Mouse (Mus musculus): Measurements from ENCODE around the gene Gmcl1.

Gene Gmcl1

DNA sequence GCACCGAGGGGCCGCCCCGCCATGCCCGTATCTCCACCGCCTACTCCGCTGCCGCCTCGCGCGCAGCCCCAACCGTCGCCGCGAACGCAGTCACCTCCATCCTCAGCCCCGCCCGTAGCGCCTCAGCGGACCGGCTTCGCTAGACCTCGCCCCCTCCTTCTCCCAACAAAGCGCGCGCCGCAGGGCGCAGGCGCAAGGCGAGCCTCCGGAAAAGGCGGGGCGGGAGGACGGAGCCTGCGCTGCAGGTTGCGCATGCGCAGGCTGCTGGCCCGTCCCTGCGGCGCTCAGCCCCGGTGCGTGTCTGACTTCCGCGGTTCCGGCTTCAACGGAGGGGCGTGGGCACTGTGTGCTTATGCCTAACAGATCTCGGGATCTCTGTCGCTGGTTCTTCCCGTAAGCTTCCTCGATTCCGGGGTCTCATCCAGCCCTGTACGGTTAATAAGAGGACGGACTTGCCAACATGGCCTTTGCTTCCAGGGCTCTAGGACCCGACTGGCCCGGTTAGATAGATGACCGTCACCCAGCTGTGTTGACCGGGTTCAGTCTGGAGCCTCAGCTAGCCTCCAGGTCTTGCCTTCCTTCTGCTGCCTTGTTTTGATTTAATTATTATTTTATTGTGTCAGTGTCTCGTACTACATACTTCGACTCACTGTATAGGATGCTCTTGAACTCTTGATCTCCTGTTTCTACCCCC is at the start of gene Gmcl1:
Gene Gmcl1 (minus strand): TSS at position 201 of the 694 bp plus-strand sequence.
- peak; percentile 99 for DNase-seq

DNA sequence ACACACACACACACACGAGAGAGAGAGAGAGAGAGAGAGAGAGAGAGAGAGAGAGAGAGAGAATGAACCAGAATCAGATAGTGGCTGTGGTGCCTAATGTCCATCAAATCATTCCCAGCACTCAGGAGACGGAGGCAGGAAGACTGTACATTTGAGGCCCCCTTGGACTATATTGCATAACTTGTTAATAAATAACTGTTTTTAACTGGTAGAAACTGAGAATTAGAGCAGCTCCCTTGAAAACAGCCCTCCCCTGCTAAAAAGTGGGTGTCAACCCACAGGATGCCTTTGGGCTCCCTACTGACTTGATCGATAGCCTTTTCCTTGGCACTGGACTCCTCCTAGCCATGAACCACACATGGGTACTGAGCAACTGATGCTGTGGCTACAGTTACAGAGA is 49.2 kb upstream of the Gmcl1 start:
- no peak for DNase-seq

DNA sequence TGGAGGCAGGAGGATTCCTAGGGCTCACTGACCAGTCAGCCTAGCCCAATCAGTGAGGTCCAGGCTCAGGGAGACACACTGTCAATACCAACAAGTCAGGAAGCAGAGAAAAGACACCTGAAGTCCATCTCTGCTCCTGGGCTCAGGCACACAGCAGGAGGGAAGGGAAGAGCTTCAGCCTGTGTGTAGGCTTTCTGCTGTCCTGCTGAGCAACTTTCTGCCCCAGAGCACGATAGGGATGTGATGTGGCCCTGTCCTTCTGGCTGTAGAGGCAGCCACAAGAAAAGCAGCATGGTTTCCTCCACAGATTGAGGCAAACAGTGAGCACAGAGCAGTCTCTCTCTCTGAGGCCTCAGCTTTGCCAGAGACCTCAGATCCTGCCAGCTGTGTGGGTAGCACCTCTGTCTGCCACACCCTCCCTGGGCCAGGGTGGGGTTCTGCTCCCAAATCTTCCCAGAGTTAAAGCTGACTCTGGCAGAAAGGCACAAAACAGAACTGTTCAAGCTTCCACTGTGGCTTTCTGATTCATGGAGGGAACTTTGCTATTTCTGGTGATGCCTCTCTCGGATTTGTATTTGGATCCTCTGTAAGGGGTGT is 48.3 kb upstream of the Gmcl1 start:
- no peak for DNase-seq

DNA sequence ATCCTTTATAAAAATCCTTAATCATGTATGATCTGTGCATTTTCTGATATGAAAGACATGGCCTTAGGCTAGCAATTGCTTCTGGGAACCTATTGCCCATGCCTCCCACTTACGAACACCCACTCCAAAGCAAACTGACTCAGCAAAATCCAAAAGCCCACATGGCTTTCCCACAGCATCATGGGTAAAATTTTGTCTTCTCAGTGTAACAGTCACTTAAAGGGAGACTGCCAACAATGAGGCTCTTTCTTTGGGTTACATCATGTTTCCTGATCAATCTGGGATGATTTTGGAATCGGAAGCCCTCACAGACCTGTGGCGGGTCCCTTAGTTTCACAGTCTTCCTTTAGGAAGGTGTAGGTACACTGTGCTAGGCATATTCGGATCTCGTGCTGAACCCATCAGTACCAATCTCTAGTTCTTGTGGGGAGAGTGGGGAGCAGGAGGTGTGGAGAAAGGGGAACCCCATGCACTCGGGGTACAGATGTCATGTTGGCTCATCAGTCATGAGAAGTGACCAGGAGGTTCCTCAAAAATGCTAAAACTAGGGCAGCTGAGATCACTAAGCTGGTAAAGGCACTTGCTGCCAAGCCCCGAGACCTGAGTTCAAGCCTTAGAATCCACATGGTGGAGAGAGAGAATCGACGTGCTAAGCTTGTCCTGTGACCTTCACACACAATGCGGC is 45.9 kb upstream of the Gmcl1 start:
- no peak for DNase-seq

DNA sequence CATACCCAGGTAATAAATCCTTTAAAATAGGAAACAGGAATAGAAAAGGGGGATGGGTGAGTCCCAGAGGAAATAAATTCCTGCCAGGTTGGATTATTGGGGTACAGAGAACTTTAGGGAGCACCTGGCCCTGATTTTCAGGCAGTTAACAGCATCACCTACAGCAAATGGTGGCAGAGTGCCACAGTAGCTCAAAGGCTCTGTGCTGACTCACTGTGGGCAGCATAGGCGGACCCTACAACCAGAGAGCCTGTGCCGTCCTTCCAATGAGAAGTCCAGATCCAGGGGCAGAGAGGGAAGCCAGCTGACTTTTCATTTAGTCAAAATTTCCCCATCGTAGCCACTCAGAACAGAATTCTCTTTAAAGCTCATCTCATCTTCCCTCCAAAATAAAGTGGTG is 44.0 kb upstream of the Gmcl1 start:
- no peak for DNase-seq

DNA sequence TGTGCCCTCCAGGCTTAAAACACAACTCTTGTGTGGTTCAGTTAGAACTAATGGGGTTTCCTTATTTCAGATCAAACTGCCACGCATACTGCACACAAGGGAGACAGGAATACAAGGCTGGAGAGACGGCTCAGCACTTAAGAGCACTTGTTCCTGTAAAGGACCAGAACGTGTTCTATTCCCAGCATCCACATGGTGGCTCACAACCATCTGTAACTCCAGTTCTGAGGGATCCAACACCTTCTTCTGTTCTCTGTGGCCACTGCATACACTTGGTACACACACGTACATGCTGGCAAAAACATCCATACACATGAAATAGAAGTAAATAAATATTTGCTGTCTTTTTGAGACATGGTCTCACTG is 43.5 kb upstream of the Gmcl1 start:
- no peak for DNase-seq

DNA sequence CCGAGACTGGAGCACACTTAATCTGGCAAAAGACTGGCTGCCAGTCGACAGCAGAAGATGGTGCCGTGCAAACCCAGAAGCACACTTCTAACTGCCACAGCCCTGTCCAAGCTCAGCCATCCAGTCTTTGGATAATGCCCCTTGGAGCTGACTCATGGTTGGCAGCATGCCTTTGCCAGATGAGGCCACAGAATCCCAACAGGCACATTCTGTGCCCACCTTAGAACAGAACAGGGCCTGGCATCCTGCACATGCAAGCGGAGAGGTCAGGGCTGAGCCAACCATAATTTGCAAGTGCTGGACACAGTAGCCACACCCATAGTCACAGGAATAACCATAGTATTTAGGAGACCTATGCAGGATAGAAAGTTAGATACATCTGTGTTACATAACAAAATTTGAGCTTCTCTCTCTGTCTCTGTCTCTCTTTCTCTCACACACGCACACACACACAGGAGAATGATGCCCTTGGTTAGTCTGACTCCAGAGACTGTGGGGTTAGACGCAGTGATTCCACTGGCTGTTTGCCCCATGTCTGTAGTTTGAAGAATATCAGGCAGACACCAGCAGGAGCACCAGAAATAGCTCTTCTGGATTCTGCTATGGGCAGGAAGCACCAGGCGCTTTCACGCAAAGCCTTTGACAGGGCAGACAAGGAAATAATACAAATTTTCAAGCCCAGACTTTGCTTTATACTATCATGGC is 43.0 kb upstream of the Gmcl1 start:
- DNase-seq, result no peak

DNA sequence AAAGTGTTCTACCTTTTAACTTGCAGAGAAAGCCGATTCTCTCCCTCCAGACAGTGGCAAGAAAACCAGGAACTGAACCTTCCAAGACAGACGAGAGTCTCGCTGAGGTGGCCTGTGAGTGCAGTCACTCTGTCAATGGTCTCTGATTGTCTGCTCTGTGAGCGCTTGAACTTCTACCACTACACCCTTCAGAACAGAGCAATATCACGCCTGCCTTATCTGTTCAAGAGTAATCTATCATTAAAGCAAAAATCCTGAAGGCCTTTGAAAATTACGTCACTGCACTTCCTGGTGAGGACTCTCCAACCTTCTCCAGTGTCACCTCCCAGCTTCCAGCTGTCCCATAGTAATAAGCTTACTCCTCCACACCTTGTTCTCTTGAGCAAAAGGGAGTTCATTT is 41.8 kb upstream of the Gmcl1 start:
- no peak for DNase-seq

DNA sequence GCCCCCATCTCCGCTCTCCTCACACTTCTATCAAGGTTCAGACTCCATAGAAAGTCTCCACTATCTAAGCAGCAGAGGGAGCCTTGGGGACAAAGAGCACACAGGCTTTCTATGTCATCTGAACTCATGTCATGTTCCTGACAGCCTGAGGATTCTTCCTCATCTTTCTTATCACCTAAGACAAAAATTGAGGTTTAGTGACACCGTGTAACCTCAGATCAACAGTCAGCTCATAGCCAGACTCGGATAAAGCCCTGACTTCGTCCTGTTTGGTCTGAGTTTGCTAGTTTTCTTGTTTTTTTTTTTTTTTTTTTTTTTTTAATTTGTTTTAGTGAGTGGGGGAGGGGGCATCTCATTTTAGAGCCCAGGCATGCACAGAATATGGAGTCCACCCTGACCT is 40.6 kb upstream of the Gmcl1 start:
- no peak for DNase-seq

DNA sequence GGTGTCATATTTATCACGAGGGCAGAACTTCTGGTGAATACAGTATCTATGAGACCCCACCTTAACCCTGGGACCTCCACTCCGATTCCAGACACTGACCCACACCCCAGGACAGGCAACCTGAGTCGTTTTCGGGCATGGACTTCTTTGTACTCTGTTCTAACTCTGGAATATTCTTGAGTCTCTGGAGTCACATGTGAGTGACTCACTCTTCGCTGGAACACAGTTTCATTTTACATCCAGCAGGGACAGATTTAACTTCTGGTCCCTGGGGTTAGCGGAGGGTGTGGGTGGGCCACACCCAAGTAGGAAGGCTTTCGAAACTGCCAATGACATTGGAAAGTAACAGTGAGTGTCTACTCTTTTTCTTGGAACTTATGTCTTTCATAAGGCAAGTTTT is 39.4 kb upstream of the Gmcl1 start:
- DNase-seq, result no peak

DNA sequence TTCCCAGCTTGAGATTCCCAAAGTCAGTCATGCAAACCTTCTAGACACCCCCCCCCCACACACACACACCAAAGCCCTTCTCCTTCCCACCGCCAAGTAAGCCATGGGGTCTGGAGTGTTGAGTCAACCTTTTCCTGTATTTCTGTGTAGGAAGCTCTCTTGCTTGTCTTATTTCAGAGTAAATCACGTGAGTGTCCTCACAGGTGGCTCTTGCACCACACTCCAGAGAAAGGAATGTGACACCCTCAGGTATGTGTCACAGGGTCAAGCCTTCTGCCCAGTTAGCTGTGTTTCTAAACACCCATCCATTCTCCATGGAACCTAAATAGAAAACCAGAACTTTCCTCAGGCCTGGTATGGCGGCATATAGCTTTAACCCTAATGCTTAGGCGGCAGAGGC is 35.8 kb upstream of the Gmcl1 start:
- DNase-seq, result no peak

DNA sequence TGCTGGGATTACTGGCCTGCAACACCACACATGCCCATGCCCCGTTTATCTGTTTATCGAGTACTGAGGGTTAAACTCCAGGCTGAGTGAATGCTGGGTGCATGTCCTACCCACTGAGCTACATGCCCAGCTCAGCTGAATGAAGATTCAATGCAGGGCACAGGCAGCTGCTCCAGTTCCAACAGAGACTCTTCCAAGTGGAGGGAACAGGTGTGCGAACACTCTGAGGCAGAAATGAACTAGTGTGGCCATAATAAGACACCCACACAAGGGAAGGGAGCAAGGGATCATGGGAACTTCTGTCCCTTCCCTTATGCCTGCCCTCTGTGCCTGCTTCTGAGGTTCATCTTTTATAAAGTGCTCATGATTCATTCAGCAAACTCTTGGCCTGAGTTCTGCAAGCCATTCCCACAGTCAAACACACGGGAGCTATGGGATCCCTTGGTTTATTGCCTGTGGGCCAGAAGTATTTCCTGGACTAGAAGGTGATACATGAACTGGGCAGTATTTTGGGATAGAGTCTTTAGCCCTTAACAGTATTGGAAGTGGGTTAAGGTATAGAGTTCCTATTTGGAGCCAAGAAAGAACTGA is 35.1 kb upstream of the Gmcl1 start:
- no peak for DNase-seq

DNA sequence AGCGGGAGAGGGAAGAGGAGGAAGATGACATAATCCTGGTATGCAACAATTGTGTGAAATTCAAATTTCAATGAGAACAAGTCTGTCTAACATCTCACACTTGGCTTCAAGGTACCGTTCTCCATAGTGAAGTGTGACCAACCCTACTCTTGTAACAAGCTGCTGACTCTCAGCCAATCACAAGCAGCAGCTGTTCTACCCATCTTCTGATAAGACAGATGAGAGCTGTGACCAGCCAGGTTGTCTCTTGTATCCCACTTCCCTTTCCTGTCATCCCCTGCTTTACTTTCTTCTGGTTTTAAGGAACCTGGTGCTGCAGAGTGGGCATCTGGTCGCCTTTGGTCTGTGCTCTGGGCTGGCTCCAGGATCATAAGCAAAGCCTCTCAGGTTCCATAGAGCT is 34.3 kb upstream of the Gmcl1 start:
- no peak for DNase-seq

DNA sequence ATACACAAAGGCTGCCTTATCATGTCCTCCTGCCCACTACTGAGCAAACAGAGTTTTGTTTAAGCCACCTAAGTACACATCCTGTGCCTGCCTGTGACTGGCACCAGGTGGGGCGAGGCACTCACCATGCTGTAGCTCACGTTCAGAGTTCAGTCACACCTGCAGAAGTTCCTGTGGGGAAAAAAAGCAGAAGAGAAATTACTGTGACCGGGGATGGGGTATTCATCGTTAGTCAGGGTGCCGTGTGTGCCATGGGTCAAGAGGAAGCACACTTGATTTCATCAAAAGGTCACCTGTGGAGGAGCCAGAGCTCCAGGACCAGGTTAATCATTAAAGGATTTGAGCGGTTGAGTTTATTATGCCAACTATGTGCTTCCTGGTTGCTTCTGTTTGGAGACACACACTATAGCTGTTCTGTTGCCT is 32.5 kb upstream of the Gmcl1 start:
- DNase-seq, result no peak

DNA sequence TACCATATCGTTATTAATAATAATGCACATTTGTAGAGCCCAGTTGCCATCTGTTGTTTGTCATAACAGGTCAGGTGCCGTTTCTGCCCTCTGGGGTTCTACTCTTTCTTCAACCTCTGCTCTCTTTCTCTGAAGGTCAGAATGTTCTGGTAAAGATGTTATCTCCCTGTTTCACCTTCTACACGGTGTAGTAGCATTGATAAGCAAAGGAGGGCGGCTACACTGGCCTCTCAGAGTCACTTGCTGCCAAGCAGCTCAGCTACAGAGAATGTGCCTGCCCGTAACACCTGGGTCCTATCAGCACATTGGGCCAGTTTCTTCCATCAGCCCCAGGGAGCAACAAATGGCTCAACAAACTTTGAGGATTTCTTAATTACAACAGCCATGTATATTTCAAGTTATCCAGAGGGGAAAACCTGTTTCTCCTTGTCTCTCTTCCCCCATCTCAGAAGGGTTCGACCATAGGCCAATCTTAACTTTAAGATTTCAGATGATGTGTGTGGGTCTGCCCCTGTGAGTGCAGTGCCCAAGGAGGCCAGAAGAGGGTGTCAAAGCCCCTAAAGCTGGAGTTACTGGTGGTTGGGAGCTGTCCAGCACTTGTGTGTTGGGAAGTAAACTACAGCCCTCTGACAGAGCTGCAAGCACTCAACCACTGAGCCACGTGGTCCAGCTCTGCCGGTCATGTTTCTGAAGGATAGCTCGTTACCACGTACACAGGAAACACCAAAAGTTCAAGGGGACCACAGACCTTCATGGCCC is 21.1 kb upstream of the Gmcl1 start:
- DNase-seq, result no peak

DNA sequence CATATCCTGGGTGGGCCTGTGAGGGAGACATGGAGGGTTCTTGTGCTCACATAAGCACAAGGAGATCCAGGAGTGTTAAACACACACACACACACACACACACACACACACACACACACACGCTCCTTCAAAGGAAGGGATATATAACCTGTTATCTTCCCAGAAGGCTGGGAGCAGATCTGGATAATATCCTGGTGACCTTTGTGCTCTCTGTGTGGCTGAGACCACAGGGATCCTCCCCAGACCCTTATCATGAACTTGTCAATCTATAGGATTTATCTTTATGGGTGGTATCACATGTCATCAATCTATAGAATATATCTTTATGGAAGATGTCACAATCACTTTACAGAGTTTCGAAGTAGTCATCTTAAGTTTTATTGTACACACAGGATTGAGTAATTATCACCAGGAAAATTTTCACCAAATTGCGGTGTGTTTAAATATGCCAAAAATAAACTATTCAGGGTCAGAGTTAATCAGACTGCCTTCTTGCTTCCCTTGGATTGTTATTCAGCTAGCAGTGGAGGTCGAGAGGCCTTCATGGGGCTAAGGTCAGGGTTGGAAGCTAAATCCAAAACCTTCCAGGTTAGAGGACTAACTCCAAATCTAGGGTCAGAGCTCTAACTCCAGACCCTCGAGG is 19.8 kb upstream of the Gmcl1 start:
- no peak for DNase-seq

DNA sequence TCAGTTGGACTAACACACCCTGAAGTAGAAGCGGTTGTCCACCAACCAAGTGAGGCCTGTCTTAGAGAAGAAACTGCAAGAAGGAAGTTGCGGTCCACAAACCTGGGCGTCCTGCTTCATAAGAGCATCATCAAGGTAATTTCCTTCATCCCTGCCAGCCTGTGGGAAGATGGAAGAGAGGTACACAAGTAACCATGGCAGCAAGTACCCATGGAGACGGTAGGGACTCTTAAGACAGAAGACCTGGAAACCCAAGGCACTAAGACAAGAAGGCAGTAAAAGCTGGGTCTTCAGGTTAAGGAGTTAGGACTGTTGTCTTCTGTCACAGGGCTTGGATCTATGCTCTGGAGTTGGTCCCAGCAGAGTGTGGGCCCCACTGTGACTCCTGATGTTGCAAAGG is 17.8 kb upstream of the Gmcl1 start:
- no peak for DNase-seq

DNA sequence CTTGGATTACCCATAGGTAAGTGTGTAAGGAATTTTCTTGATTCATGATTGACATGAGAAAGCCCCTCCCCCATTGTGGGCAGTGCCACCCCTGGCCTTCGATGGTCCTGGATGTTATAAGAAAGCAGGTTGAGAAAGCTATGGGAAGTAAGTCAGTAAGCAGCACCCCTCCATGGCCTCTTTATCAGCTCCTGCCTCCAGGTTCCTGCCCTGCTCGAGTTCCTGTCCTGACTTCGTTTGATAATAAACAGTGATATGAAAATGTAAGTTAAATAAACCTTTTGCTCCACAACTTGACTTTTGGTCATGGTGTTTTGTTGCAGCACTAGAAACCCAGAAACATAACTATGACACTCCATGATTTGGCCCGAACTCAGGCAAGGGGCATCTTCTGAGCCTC is 16.6 kb upstream of the Gmcl1 start:
- DNase-seq, result no peak

DNA sequence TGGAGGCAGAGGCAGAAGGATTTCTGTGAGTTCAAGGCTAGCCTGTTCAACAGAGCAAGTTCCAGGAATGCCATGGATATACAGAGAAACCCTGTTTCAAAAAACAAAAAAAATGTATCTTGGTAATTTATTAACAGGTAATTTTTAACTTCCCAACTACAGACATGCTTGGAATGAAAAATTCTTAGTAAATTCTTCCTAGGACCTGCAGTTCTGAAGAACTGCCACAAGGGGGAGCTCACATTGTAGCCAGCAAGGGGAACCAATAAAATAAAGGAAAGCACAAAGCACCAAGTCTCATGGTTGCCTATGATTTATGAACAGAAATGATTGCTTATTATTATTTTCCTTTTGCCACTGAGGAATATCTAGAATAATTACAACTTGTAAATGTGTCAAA is 14.0 kb upstream of the Gmcl1 start:
- DNase-seq, result peak; percentile 48

DNA sequence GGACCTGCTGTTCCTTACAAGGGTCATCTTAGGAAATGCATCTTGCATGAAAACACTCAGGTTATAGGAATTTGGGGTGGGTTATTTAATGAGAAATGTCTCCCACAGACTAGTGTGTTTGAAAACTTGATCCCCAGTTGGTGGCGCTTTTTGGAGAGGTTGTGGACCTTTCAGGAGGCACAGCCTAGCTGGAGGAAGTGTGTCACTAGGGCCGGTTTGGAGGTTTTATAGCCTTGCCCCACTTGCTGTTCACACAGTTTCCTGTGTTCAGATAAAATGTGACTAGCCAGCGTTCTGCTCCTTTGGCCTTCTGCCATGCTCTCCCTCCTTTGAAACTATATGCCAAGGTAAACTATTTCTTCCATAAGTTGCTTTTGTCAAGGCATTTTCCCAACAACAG is 7.5 kb upstream of the Gmcl1 start:
- DNase-seq, result no peak

DNA sequence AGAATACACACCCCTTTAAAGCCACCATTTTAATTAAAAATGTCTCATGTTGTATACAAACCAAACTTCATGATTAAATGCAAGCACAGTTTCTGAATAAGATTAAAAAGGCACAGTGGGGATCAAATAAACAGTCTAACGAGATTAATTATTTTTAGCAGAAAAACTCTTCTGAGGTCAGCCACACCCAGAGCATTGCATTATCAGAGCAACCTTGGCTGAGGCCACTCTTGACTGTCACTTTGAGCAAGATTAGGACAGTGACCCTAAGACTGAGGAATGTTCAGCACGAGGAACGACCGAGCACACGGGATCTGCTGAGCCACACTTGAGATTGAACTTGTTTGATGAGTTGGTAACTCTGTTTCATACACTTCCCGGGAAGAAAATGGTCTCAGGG is 3.6 kb upstream of the Gmcl1 start:
- DNase-seq, result no peak

DNA sequence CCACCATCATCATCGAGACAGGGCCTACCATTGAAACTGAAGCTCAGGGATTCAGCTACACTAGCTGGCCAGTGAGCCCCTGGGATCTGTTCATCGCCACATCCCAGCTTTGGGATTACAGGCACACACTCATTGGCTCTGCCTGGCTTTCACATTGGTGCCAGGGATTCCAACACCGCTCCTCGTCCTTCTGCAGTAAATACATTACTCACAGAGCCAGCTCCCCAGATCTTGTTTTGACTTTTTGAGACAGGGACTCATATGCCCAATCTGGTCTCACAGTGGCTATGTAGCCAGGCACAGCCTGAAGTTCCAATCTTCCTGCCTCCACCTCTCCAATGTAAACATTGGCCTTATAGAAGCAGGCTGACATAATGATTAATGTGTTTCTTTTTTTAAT is 3.1 kb upstream of the Gmcl1 start:
- DNase-seq, result no peak

Data from liver (tissue).